Mouse (Mus musculus) limb, embryonic 14.5 days (tissue): ENCODE data around the gene Rnf19b. TPM values are rescaled to one million over a fixed set of nuclear protein-coding genes. Genes with fewer than 3 reads are reported as not detected.

Experiments used
- ATAC-seq: fragments of 200-750 bp; cut with Nextera tagmentation; 2 replicates; pipeline ENCODE4 v1.8.0; 2017; ENCODE audit warnings: low read depth, moderate number of reproducible peaks, moderate TSS enrichment; ENCODE audit not compliant: low FRiP score
- DNase-seq: peaks from one replicate; pipeline ENCODE4 v3.0.0-alpha.2; 2015; ENCODE audit warnings: low spot score
- H3K27ac ChIP-seq: fragments of 300-500 bp; sonication (generic); replicated peaks from 2 replicates; pipeline ENCODE4 v1.5.1; 2014; ENCODE audit warnings: low read depth, mild to moderate bottlenecking, low read length, moderate library complexity, mixed read lengths
- H3K27me3 ChIP-seq: fragments of 300-500 bp; sonication (generic); 2 replicates; pipeline ENCODE4 v1.6.1; 2014; ENCODE audit warnings: low read length, mixed read lengths; ENCODE audit not compliant: control insufficient read depth, insufficient read depth
- H3K36me3 ChIP-seq: fragments of 300-500 bp; sonication (generic); 2 replicates; pipeline ENCODE4 v1.6.1; 2014; ENCODE audit warnings: mild to moderate bottlenecking, low read length, moderate library complexity, mixed read lengths; ENCODE audit not compliant: control insufficient read depth, insufficient read depth
- H3K4me1 ChIP-seq: fragments of 300-500 bp; sonication (generic); 2 replicates; pipeline ENCODE4 v1.6.1; 2014; ENCODE audit warnings: antibody characterized with exemption, low read length, mixed read lengths; ENCODE audit not compliant: control insufficient read depth, insufficient read depth
- H3K4me2 ChIP-seq: fragments of 300-500 bp; sonication (generic); replicated peaks from 2 replicates; pipeline ENCODE4 v1.6.1; 2014; ENCODE audit warnings: low read depth, mild to moderate bottlenecking, low read length, moderate library complexity; ENCODE audit not compliant: severe bottlenecking
- H3K4me3 ChIP-seq: fragments of 300-500 bp; sonication (generic); replicated peaks from 2 replicates; pipeline ENCODE4 v1.5.1; 2014; ENCODE audit warnings: low read length
- H3K9ac ChIP-seq: fragments of 300-500 bp; sonication (generic); 2 replicates; pipeline ENCODE4 v1.6.1; 2014; ENCODE audit warnings: mild to moderate bottlenecking, low read depth, low read length, moderate library complexity; ENCODE audit not compliant: severe bottlenecking
- H3K9me3 ChIP-seq: fragments of 300-500 bp; sonication (generic); 2 replicates; pipeline ENCODE4 v1.6.1; 2016; ENCODE audit warnings: low read length; ENCODE audit not compliant: control insufficient read depth
- POLR2A ChIP-seq: fragments of 200-500 bp; IDR thresholded peaks from 2 replicates; pipeline ENCODE4 v1.8.0; 2012; ENCODE audit warnings: inconsistent platforms, mild to moderate bottlenecking, moderate library complexity, borderline replicate concordance; ENCODE audit not compliant: insufficient read depth, insufficient read length; ENCODE audit errors: extremely low read depth
- WGBS: fragments of 180-500 bp; shearing (Covaris S2); extraction: QIAGEN DNeasy Blood & Tissue Kit; methylation state at CpG from one replicate; pipeline ENCODE4 v1.1.7; 2014; 5-methylcytosine and 5-hydroxymethylcytosine counted together
- polyA plus RNA-seq, 2 experiments: library from polyadenylated mRNA; depleted of rRNA in 1 of 2; stranded (reverse) in 1 of 2; unstranded in 1 of 2; fragments of >200 nt; fragmentation: Nextera tagmentation in 1 of 2; extraction: Ambion mirVana in 1 of 2; gene quantifications; 2 replicates each; pipeline versions ENCODE4 v1.2.1 to v1.2.3; 2012 to 2014

Rnf19b gene
- polyA plus RNA-seq, 2 experiments, result 9.9 to 28.1 TPM

DNA sequence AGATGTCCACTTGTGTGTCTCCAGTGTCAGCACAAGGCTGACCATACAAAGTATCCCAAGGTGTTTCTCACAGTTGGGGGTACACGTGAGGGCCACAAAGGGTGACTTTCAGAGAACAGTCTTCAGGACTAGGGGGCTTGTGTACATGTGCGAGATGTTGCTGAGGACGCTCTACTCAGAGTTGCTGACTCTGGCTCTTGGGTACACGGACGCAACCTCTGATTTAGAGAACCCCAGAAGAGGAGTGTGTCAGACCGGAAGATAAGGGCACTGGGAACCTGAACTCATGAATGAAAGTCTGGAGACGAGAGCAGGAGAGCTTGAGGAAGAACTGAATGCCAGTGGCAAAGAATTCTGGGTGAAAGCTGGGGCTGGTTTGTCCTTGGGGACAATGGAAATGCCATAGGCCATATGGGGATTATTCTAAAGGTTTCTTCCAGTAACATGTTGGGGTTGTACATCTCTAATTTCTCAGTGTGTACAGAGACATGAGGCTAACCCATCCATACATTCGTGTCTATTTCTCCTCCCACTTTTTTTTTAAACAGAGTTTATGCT, 26.6 kb upstream of the Rnf19b start:
- Histone ChIP-seq H3K4me3 (no peak overlapping the region), H3K4me1 (peaks cover 29% of the 10 kb centered on the region), H3K27ac (no peak overlapping the region), H3K27me3 (no peaks in the 10 kb centered on the region), H3K36me3 (no peaks in the 10 kb centered on the region), H3K9me3 (no peaks in the 10 kb centered on the region), H3K9ac (no peak overlapping the region), H3K4me2 (no peak overlapping the region)
- DNase-seq (no peak), ATAC-seq (no peak)
- no peak for TF ChIP-seq POLR2A
- WGBS, result 86% methylated on average over 8 of the region's 8 CpGs

DNA sequence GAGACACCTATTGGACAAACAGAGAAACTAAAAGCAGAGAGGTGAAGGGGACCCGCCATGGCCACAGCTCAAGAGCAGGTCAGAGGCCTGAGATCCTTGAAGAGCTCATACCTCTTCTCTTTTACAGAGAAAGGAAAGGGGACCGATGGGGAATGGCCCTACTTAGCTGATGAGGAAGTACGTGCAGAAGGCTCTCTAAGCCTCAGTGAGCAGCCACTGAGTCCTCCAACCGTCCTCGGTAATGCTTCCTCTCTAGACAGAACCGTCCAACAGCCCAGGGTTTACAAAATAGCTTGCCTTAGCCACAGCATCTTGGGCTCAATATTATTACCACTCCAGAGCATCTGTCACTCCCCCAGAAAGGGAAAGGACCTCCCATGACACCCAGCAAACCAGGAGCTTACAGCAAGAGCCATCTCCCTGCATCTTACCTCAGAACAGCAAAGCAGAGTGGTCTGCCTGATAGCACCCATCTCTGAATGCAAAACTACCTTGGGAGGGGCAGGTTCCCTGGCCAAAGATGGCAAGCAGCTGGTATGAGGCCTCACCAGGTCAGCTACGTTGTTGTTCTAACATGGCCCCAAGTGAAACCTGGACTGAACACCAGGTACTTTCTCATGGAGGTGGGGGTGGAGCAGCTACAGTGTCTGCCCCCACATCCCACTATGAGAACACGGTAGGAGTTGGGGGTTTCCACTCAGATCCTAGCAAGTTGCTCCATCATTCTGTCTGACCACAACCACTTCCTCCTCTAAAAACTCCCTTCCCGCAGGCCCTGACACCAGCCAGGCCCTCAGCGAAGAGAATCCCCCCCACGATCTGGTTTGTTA, 25.7 kb upstream of the Rnf19b start:
- Histone ChIP-seq H3K36me3 (no peaks in the 10 kb centered on the region), H3K9ac (no peak overlapping the region), H3K27me3 (no peaks in the 10 kb centered on the region), H3K4me1 (peaks cover 29% of the 10 kb centered on the region), H3K27ac (peak overlapping the region; percentile 80), H3K4me3 (no peak overlapping the region), H3K4me2 (no peak overlapping the region), H3K9me3 (no peaks in the 10 kb centered on the region)
- 74% methylated on average over 11 of the region's 11 CpGs for WGBS
- no peak for TF ChIP-seq POLR2A
- ATAC-seq (no peak), DNase-seq (no peak)

DNA sequence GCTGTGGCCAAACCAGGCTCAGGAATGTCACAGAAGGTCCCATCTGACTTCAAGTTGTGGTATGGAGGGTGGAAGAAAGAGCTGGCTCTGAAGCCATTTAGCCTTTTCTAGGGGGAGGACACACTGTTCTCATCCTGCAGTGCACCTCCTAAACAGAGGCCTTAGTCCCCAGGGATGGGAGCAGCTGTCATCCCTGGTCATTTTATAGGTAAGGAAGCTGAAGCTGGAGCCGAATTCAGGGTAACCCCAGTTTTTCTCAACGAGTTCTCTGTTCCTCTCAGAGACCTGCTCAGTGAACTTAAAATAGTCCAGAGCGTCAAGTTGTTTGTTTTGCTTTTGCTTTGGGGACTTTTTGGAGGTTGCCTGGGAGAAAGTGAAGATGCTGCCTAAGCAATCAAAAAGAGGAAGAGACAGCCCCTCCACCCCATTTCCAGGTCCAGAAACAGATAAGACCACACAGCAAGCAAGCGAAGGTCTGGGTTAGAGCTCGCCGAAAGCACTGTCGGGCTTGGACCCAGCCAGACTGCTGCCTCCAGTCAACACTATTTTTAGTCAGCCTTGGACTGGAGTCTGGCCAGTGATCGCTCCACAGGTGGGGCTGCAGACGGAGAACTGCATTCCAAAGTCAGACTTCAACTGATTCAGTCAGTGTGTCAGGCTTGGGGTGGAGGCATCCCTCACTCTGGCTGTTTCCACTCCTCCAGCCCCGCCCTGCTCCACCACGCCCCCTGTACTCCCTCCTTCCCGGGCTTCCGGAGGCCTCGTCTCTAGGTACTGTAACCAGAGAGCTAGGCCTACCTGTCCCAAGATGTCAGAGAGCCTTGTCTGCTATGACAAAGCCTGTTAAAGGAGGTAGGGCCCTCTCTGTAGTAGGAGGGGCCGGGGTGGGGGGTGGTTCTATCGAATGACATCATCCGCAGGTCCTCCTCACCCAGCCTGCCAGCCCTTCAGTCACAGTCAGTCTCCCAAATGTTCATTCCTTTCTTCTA, 24.8 kb upstream of the Rnf19b start:
- Histone ChIP-seq H3K4me3 (no peak overlapping the region; the same call in 1 of the 2 replicates), H3K4me1 (peaks cover 29% of the 10 kb centered on the region), H3K4me2 (peak overlapping the region; percentile 44), H3K27ac (peak overlapping the region; percentile 80), H3K36me3 (no peaks in the 10 kb centered on the region), H3K9me3 (no peaks in the 10 kb centered on the region), H3K27me3 (no peaks in the 10 kb centered on the region), H3K9ac (no peak overlapping the region)
- TF ChIP-seq POLR2A, result no peak
- ATAC-seq (peak; percentile 88), DNase-seq (peak; percentile 90)
- 20% methylated on average over 16 of the region's 17 CpGs for WGBS

DNA sequence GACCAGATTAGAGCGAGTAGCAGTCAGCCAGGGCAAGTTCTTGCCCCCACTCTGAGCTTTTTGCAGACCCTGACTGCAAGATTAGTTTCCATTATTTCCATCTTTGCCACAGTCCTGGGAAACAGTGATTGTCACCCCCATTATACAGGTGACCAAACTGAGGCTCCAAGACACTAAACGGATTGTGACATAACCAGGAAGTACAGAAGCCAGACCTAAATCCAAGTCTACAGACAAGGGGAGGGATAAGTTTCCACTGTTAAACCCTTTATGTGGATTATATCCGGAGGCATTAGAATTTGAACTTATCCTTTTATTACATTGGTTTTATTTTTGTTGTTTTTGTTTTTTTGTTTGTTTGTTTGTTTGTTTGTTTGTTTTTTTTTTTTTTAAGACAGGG, 23.8 kb upstream of the Rnf19b start:
- H3K27ac ChIP-seq, result no peak overlapping the region
- no peaks in the 10 kb centered on the region for H3K27me3 ChIP-seq
- H3K36me3 ChIP-seq, result no peaks in the 10 kb centered on the region
- 95% methylated on average over 3 of the region's 3 CpGs for WGBS
- no peak for ATAC-seq
- TF ChIP-seq POLR2A, result no peak
- no peak overlapping the region for H3K4me3 ChIP-seq
- H3K9ac ChIP-seq, result no peak overlapping the region
- peaks cover 29% of the 10 kb centered on the region for H3K4me1 ChIP-seq
- no peak overlapping the region for H3K4me2 ChIP-seq
- no peak for DNase-seq
- no peaks in the 10 kb centered on the region for H3K9me3 ChIP-seq
